Mouse (Mus musculus) thymus, postnatal 10 days (tissue): ENCODE measurements around the gene Kmo.

Source experiments
- DNase-seq, 2 experiments: peaks; one replicate each; pipeline ENCODE4 v3.0.0; 2021; ENCODE audit warnings: low spot score in 2 of 2

Kmo gene

DNA sequence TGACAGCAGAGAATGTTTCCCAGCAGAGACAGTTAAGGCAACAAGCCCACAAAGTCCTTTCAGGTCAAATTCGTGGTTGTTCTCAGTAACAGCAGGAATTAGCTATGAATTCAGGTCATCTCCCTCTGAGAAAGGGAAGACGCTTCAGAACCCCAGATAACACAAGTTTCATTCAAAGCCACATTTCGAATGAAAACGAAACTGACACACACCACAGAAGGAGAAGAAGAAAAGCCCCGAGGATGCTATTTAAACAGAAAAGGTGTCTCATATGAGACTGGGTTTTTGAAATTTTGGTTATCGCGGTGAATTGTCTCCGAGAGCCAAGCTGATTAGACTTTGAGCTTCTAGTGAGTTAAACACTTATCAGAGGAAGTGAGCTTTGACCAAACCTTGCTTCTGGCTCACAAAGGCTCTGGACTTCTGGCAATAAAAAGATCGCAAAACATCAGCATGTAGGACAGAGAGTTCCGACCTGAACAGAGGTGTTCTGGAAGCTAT lies 11.6 kb downstream of the Kmo start:
- no peak for DNase-seq

GRCm38 (mm10) chr1:175632470-175632869 lies 12.3 kb downstream of the Kmo start:
- no peak for DNase-seq

GRCm38 (mm10) chr1:175637677-175638076 lies 17.5 kb downstream of the Kmo start:
- no peak for DNase-seq

- no peak for DNase-seq
Observed at GRCm38 (mm10) chr1:175639072-175639471, 18.9 kb downstream of the Kmo start.

- DNase-seq, result peak; percentile 54 to 56
Observed at GRCm38 (mm10) chr1:175640435-175641150, 20.4 kb downstream of the Kmo start.

DNA sequence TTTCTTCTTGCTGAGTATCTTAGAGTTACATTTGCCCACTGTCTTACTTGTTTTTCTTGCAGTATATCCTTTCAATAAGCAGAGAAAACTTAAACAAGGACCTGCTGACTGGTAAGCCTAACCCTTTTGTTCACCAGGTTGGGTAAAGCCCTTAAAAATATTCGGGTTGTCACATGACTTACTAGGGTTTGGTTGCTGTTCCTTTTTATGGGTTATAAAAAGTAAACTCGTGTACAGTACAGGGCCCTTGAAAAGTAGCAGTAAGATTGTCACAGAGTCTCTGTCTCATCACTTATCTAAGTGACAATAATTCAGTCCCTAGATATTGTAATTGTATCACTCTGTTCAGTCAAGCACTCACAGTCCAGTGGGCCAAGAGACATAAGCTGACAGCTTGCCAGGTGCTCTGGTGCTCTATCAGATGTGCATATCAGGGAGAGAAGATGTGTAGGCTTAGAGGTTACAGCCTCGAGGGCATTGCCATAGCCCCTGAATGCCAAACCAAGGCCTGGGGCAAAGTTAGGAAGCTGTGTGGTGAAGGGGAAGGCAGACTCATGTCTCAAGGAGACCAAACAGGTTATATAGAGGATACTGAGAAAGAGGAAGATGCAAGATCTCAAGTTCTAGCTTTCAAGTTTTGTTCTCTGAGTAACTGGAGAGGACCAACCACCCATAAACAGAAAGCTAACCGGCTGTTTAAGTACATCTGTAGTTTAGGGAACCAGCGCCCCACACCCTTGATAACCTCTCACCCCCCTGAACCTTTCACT lies 23.5 kb downstream of the Kmo start:
- DNase-seq, result no peak

DNA sequence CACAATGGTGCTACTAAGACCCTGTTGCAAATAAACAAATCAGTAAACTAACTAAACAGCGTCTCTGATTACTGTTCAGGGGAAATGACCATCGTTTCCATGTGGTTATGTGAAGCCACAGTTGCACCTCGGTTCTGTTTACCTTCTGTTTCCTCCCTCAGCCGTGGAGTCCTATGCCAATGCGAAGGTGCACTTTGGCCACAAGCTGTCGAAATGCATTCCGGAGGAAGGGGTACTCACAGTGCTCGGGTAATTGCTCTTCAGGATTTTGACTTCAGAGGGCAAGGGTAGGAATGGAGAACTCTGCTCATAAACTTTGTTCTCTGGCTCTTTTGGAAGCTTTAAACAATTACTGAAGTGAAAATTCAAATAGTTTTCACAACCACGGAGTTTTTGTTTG lies 26.8 kb downstream of the Kmo start:
- no peak for DNase-seq

DNA sequence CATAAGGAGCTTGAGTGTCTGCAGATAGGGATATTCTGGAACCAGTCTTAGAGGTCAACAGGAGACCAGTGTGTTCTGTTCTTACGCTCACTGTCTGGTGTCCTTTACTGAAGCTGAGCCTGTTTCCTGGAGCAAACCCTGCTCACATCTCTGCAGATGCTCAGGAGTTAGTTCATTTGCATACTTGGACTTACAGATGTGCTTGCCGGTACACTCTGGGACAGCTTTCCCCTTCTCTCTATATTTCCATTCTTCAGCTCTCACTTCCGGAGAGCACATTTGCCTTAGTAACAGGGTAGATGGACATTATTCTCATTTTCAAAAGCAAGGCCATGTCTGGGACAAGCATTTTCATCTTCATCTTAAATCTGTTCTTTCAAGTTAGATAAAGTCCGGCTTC lies 28.4 kb downstream of the Kmo start:
- no peak for DNase-seq

- DNase-seq, result no peak
Observed at GRCm38 (mm10) chr1:175659900-175660299, 39.7 kb downstream of the Kmo start.

- peak; percentile 12 to 41 for DNase-seq
Observed at GRCm38 (mm10) chr1:175668666-175669405, 48.7 kb downstream of the Kmo start.

GRCm38 (mm10) chr1:175669456-175669855 lies 49.3 kb downstream of the Kmo start:
- no peak for DNase-seq

GRCm38 (mm10) chr1:175670042-175670441 lies 49.9 kb downstream of the Kmo start:
- no peak for DNase-seq

DNA sequence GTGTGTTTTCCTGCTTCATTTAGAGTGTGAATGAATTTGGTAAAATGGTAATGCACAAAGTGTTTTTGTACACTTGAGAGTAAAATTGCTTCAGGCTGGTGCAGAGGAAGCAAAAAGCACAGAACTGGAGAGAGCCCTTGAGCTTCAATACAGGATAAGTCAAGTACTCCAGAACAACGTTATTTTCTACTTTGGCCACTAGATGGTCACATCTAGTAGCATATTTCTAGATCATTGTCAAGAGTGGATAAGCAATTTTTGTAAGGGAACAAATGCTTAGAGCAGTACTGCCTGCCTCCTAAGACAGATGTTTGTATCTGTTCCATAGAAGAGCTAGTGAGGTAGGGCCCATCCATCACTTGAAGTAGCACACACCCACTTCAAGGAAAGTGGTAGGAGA lies 51.4 kb downstream of the Kmo start:
- DNase-seq, result no peak

DNA sequence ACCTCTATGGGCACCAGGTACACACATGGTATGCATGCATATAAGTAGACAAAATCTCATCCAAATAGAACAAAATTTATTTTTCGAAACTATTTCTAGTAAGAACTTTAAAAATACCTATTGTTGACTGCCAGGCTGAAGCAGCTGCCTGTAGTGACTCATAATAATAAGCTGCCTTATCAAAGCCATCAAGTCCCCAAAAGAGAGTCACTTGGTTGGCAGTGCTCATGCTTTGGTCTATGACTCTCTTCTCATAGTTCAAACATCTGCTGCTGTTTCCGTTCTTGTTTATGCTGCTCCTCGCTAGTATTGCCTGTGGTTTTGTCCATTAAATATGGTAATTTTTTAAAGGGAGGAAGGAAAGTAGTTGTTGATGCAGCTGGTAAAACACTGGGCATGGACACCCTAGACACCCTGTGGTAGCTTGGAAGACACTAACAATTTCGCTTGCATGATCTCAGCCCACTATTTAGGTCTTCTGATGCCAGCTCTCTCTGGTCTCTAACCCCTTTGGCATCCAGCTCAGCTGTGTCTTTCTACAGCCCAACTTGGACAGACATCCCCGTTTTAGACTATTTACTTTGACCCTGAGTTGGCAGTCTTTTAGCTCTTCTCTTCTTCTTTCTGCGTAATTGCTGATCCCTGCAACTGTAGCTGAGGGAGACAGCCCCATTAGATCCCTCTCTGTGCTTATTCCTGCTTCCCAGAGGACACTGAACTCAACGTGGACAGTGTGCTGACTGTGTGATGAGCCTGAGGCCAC lies 53.6 kb downstream of the Kmo start:
- no peak for DNase-seq

DNA sequence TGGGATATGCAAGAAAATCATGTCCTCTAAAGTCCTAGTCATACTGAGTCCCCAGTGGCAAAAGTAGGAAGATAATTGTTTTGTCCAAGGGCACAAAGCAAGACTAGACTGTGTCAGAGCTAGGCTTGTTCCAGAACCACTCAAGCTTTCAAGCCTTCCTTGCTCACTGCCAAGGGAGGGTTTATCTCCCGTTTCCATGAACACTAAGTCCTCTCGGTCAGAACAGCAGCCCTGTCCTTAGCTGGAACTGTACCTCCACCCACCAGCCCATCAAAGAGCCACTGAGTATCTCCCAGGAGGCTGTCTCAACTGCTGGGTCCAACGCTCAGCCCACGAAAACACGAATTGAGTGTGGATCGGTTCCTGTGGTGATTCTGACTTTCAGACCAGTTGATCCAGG lies 54.9 kb downstream of the Kmo start:
- DNase-seq, result no peak

DNA sequence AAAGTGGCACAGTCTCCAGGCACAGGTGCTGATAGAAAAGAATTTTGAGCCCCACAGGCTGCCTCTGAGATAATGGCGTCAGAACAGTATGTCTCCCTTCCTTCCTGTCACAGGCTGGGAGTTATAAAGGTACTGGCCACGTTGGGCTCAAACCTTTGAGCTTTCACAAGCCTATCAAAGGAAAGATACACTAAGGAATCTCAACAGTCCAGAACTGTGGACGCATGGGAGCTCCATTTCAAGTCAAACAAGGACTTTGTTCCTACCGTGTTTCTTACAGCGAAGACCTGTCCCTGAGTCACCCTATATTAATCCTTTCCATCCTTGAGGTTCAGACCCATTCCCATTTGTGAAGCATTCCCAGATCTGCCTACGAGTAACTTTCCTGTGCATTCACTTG lies 57.3 kb downstream of the Kmo start:
- no peak for DNase-seq

DNA sequence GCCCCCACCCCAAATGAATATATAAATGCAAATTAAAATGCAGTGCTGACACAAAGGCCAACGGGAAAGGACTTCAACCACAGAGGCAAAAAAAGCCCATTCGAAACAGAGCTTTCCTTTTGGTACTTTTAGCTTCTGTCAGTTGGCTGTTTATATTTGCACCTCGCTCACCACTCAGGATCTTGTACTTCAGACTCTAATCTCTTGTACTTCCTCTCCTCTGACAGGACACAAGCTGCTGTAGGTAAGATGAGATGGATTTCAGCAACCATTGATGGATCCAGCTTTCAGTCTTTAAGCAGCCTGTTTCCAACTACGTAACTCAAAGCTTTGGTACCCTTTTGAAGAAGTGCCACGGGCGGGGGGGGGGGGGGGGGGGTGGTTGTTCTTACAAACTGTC lies 60.8 kb downstream of the Kmo start:
- DNase-seq, result no peak

GRCm38 (mm10) chr1:175691686-175692245 lies 71.6 kb downstream of the Kmo start:
- DNase-seq, result no peak

DNA sequence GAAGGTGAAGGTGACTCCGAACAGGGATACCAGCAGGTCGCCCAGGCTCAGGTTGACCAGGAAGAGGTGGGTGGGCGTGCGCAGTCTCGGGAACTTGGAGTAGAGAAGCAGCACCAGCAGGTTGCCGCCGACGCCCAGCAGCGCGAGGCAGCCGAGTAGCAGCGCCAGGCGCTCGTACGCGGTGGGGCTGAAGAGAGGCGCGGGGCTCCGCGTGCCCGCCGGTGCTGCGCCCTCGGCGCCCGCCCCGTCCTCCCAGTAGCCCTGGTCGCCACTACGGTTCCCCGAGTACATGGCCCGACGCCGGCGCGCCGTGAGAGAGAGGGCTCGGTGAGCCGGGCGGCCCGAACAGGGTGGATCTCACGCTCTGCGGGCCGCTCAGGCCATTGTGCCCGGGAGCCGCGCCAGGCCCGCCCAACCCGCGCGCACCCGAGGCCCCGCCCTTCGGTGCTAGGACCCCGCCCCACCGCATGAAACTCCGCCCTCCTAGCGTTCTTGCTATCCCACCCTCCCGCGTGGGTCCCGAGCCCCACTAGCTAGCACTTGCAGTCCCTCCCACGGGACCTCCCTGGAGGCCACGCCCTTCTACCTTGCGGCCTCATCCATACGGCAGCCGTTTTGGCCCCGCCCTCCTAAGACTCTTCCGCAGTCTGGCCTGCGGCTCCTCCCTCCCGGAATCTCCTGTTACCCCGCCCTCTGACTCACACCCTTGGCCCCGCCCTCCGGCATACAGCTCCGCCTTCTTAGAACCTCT lies 72.2 kb downstream of the Kmo start, which contains the start of the genes Opn3 and Chml:
Opn3 (minus strand) TSS at position 531 of the 751 bp plus-strand sequence.
Chml (minus strand) TSS at position 656 of the 751 bp plus-strand sequence.
- peak; percentile 99 for DNase-seq

DNA sequence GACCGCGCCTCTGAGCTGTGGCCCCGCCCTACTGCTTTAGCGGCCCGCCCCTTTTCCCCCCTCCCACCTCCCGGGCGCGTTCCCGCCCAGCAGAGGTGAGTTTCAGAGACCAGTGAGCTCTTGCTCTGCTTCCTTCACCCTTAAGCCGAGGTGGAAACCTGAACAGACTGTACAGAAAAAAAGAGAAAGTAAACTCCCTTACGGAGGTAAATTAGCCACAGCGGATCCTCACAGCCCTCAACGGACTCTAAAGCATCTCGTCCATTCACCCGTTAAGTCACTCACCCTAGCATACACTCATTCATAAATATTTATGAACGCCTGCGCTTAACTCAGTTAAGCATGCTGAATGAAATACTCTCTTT lies 72.8 kb downstream of the Kmo start:
- no peak for DNase-seq
